Mouse (Mus musculus): Measurements from ENCODE around the gene Fgfr2. TPM values are rescaled to one million over a fixed set of nuclear protein-coding genes. Genes with fewer than 3 reads are reported as not detected.

Fgfr2 gene
- total RNA-seq, 1 experiment: 37.5 TPM

- DNase-seq (ENCODE audit: low read depth, low spot score): no peak
- Histone ChIP-seq H3K9me3 (ENCODE audit: control insufficient read depth, insufficient read depth, low read depth, low read length) (no peaks in the 10 kb centered on the region), H3K4me3 (ENCODE audit: insufficient read depth in 1 of 2, low read depth in 1 of 2, low read length in 2 of 2, poor library complexity in 1 of 2, severe bottlenecking in 1 of 2) (no peak overlapping the region), H3K4me1 (ENCODE audit: control insufficient read depth in 2 of 2, insufficient read depth in 2 of 2, low read length in 2 of 2, poor library complexity in 1 of 2) (no peaks in the 10 kb centered on the region), H3K9ac (ENCODE audit: insufficient read depth, low read depth, low read length, poor library complexity, severe bottlenecking) (no peak overlapping the region), H3K27ac (ENCODE audit: insufficient read depth, low read depth, low read length, poor library complexity, severe bottlenecking) (no peak overlapping the region), H3K36me3 (ENCODE audit: control insufficient read depth, insufficient read depth, low read length, poor library complexity, severe bottlenecking) (no peaks in the 10 kb centered on the region)
- in situ Hi-C loops (cut with MboI; ENCODE audit: low sequenced_read_pairs in 2 of 2, unreplicated experiment in 2 of 2): no loop called here
- TF ChIP-seq ZC3H11A (IDR thresholded peaks at IDR 0.05; ENCODE audit: borderline replicate concordance, low read depth, low read length) (no peak), CHD2 (IDR thresholded peaks at IDR 0.05; ENCODE audit: low read depth, low read length) (no peak), MAFK (IDR thresholded peaks at IDR 0.05; ENCODE audit: insufficient read depth, low read depth, low read length) (no peak), HCFC1 (IDR thresholded peaks at IDR 0.05; ENCODE audit: borderline replicate concordance, insufficient read depth, low read length) (no peak), ZNF384 (IDR thresholded peaks at IDR 0.05; ENCODE audit: low read depth, low read length) (no peak)
Measured at GRCm38 (mm10) chr7:132005996-132006696, 1117.0 kb downstream of the Fgfr2 start.

- no peak for DNase-seq (ENCODE audit: low read depth, low spot score)
- H3K9me3 ChIP-seq (ENCODE audit: control insufficient read depth, insufficient read depth, low read depth, low read length): no peaks in the 10 kb centered on the region
- H3K4me3 ChIP-seq (ENCODE audit: insufficient read depth in 1 of 2, low read depth in 1 of 2, low read length in 2 of 2, poor library complexity in 1 of 2, severe bottlenecking in 1 of 2): no peak overlapping the region
- H3K36me3 ChIP-seq (ENCODE audit: control insufficient read depth, insufficient read depth, low read length, poor library complexity, severe bottlenecking): peaks cover 3% of the 10 kb centered on the region; the same call in 1 of the 2 replicates
- no peaks in the 10 kb centered on the region for H3K4me1 ChIP-seq (ENCODE audit: control insufficient read depth in 2 of 2, insufficient read depth in 2 of 2, low read length in 2 of 2, poor library complexity in 1 of 2)
- in situ Hi-C loops (cut with MboI; ENCODE audit: low sequenced_read_pairs in 2 of 2, unreplicated experiment in 2 of 2): no loop called here
- no peak overlapping the region for H3K27ac ChIP-seq (ENCODE audit: insufficient read depth, low read depth, low read length, poor library complexity, severe bottlenecking)
- H3K9ac ChIP-seq (ENCODE audit: insufficient read depth, low read depth, low read length, poor library complexity, severe bottlenecking): no peak overlapping the region
- TF ChIP-seq ZNF384 (IDR thresholded peaks at IDR 0.05; ENCODE audit: low read depth, low read length) (no peak), HCFC1 (IDR thresholded peaks at IDR 0.05; ENCODE audit: borderline replicate concordance, insufficient read depth, low read length) (no peak), ZC3H11A (IDR thresholded peaks at IDR 0.05; ENCODE audit: borderline replicate concordance, low read depth, low read length) (no peak), CHD2 (IDR thresholded peaks at IDR 0.05; ENCODE audit: low read depth, low read length) (no peak), MAFK (IDR thresholded peaks at IDR 0.05; ENCODE audit: insufficient read depth, low read depth, low read length) (no peak)
Measured at GRCm38 (mm10) chr7:131992873-131993272, 1130.3 kb downstream of the Fgfr2 start.

GRCm38 (mm10) chr7:131992226-131992625 is 1130.9 kb downstream of the Fgfr2 start:
- in situ Hi-C loops (cut with MboI; ENCODE audit: low sequenced_read_pairs in 2 of 2, unreplicated experiment in 2 of 2): no loop called here
- DNase-seq (ENCODE audit: low read depth, low spot score): no peak
- TF ChIP-seq CHD2 (IDR thresholded peaks at IDR 0.05; ENCODE audit: low read depth, low read length) (no peak), ZC3H11A (IDR thresholded peaks at IDR 0.05; ENCODE audit: borderline replicate concordance, low read depth, low read length) (no peak), HCFC1 (IDR thresholded peaks at IDR 0.05; ENCODE audit: borderline replicate concordance, insufficient read depth, low read length) (no peak), ZNF384 (IDR thresholded peaks at IDR 0.05; ENCODE audit: low read depth, low read length) (no peak), MAFK (IDR thresholded peaks at IDR 0.05; ENCODE audit: insufficient read depth, low read depth, low read length) (no peak)

DNA sequence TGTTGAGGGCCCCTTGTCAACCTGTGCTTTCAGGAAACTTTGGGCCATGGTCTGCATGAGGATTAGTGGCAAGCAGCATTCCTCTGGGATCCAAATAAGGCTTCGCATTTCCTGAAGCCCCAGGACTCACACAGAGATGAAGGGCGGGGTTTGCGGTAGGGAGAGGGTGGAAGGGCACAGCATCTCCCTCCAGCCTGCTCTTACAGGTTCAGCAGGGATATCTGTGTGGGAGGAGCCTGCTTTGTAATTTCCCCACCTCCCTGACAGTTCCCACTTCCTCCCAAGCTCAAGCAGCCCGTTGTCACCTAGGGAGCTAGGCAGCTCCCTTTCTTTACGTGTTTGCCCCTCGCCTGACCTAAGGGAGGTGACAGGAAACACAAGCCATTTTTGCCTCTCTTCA is 1134.1 kb downstream of the Fgfr2 start:
- no peaks in the 10 kb centered on the region for H3K9me3 ChIP-seq (ENCODE audit: control insufficient read depth, insufficient read depth, low read depth, low read length)
- in situ Hi-C loops (cut with MboI; ENCODE audit: low sequenced_read_pairs in 2 of 2, unreplicated experiment in 2 of 2): no loop called here
- no peak overlapping the region for H3K27ac ChIP-seq (ENCODE audit: insufficient read depth, low read depth, low read length, poor library complexity, severe bottlenecking)
- H3K4me1 ChIP-seq (ENCODE audit: control insufficient read depth in 2 of 2, insufficient read depth in 2 of 2, low read length in 2 of 2, poor library complexity in 1 of 2): no peaks in the 10 kb centered on the region
- peak; percentile 36 for DNase-seq (ENCODE audit: low read depth, low spot score)
- no peaks in the 10 kb centered on the region for H3K36me3 ChIP-seq (ENCODE audit: control insufficient read depth, insufficient read depth, low read length, poor library complexity, severe bottlenecking)
- H3K9ac ChIP-seq (ENCODE audit: insufficient read depth, low read depth, low read length, poor library complexity, severe bottlenecking): no peak overlapping the region
- TF ChIP-seq CHD2 (IDR thresholded peaks at IDR 0.05; ENCODE audit: low read depth, low read length) (no peak), MAFK (IDR thresholded peaks at IDR 0.05; ENCODE audit: insufficient read depth, low read depth, low read length) (no peak), ZC3H11A (IDR thresholded peaks at IDR 0.05; ENCODE audit: borderline replicate concordance, low read depth, low read length) (no peak), ZNF384 (IDR thresholded peaks at IDR 0.05; ENCODE audit: low read depth, low read length) (no peak), HCFC1 (IDR thresholded peaks at IDR 0.05; ENCODE audit: borderline replicate concordance, insufficient read depth, low read length) (no peak)
- H3K4me3 ChIP-seq (ENCODE audit: insufficient read depth in 1 of 2, low read depth in 1 of 2, low read length in 2 of 2, poor library complexity in 1 of 2, severe bottlenecking in 1 of 2): no peak overlapping the region

More at GRCm38 (mm10) chr7:131992226-131992625, 1130.9 kb downstream of the Fgfr2 start:
- H3K9me3 ChIP-seq (ENCODE audit: control insufficient read depth, insufficient read depth, low read depth, low read length): no peaks in the 10 kb centered on the region
- H3K9ac ChIP-seq (ENCODE audit: insufficient read depth, low read depth, low read length, poor library complexity, severe bottlenecking): no peak overlapping the region
- H3K4me1 ChIP-seq (ENCODE audit: control insufficient read depth in 2 of 2, insufficient read depth in 2 of 2, low read length in 2 of 2, poor library complexity in 1 of 2): no peaks in the 10 kb centered on the region
- no peak overlapping the region for H3K4me3 ChIP-seq (ENCODE audit: insufficient read depth in 1 of 2, low read depth in 1 of 2, low read length in 2 of 2, poor library complexity in 1 of 2, severe bottlenecking in 1 of 2)
- H3K36me3 ChIP-seq (ENCODE audit: control insufficient read depth, insufficient read depth, low read length, poor library complexity, severe bottlenecking): peaks cover 3% of the 10 kb centered on the region; the same call in 1 of the 2 replicates
- H3K27ac ChIP-seq (ENCODE audit: insufficient read depth, low read depth, low read length, poor library complexity, severe bottlenecking): no peak overlapping the region
